Mouse (Mus musculus) olfactory bulb, adult 2 months (tissue): ENCODE measurements around the gene Pla2g6. TPM values are rescaled to one million over a fixed set of nuclear protein-coding genes. Genes with fewer than 3 reads are reported as not detected.
A peak's percentile ranks its signal among the peaks of the same experiment; 100 is the strongest.

Experiments
- H3K27ac ChIP-seq: fragments of 200-500 bp; 2 replicates; pipeline ENCODE4 v1.5.1; 2012; ENCODE audit warnings: low read depth, low read length; ENCODE audit not compliant: insufficient read depth
- H3K4me1 ChIP-seq: fragments of 200-500 bp; 2 replicates; pipeline ENCODE4 v1.6.1; 2012; ENCODE audit warnings: low read length; ENCODE audit not compliant: control insufficient read depth, insufficient read depth
- H3K4me3 ChIP-seq: fragments of 200-500 bp; 2 replicates; pipeline ENCODE4 v1.5.1; 2012; ENCODE audit warnings: mild to moderate bottlenecking, low read depth, low read length, moderate library complexity; ENCODE audit not compliant: insufficient read depth
- CTCF ChIP-seq: fragments of 200-500 bp; IDR thresholded peaks from 2 replicates; pipeline ENCODE4 v1.5.1; 2012; ENCODE audit warnings: low read depth, mild to moderate bottlenecking, low read length, moderate library complexity; ENCODE audit not compliant: insufficient read depth
- POLR2A ChIP-seq: fragments of 200-500 bp; IDR thresholded peaks from 2 replicates; pipeline ENCODE4 v1.6.1; 2012; ENCODE audit warnings: mild to moderate bottlenecking, low read depth, low read length, moderate library complexity; ENCODE audit not compliant: insufficient read depth
- WGBS: fragments of 180-500 bp; shearing (Covaris S2); methylation state at CpG from one replicate; pipeline ENCODE4 v1.1.7; 2018; 5-methylcytosine and 5-hydroxymethylcytosine counted together
- polyA plus RNA-seq: library from polyadenylated mRNA; stranded (reverse); fragments of >200 nt; gene quantifications from 2 replicates; pipeline ENCODE4 v1.2.4, GENCODE M21; 2012; ENCODE audit warnings: low replicate concordance; ENCODE audit not compliant: missing spikeins, insufficient read depth, insufficient read length

The Pla2g6 gene
- polyA plus RNA-seq, 1 experiment: not detected

- WGBS: 71% methylated on average over 10 of the region's 10 CpGs
- H3K4me1 ChIP-seq: peaks cover 13% of the 10 kb centered on the region
Measured at GRCm38 (mm10) chr15:79273020-79273419, 55.2 kb downstream of the Pla2g6 start.

GRCm38 (mm10) chr15:79271124-79271746 lies 57.0 kb downstream of the Pla2g6 start:
- Histone ChIP-seq H3K4me3 (peak overlapping the region; percentile 31), H3K4me1 (peaks cover 13% of the 10 kb centered on the region), H3K27ac (no peak overlapping the region)
- WGBS: 14% methylated on average over 17 of the region's 17 CpGs
- TF ChIP-seq CTCF: peak; percentile 75; the same call in 1 of the 2 replicates
- no peak for TF ChIP-seq POLR2A

More at GRCm38 (mm10) chr15:79273020-79273419, 55.2 kb downstream of the Pla2g6 start:
- Histone ChIP-seq H3K4me3 (no peak overlapping the region), H3K27ac (no peak overlapping the region)
- no peak for TF ChIP-seq POLR2A
- TF ChIP-seq CTCF: no peak

- Histone ChIP-seq H3K4me1 (peaks cover 13% of the 10 kb centered on the region), H3K27ac (no peak overlapping the region), H3K4me3 (peak overlapping the region; percentile 31)
- TF ChIP-seq CTCF (no peak), POLR2A (0 out of 2 replicates have a peak, but pooled peaks have one; percentile 8)
- 2% methylated on average over 33 of the region's 33 CpGs for WGBS
Measured at GRCm38 (mm10) chr15:79270317-79271123, 57.7 kb downstream of the Pla2g6 start.

GRCm38 (mm10) chr15:79268521-79268920 lies 59.7 kb downstream of the Pla2g6 start:
- WGBS: 31% methylated on average over 1 of the region's 1 CpGs
- no peak for TF ChIP-seq CTCF
- TF ChIP-seq POLR2A: no peak
- Histone ChIP-seq H3K4me1 (peaks cover 13% of the 10 kb centered on the region), H3K27ac (no peak overlapping the region), H3K4me3 (no peak overlapping the region)

GRCm38 (mm10) chr15:79265384-79265783 lies 62.8 kb downstream of the Pla2g6 start:
- peaks cover 22% of the 10 kb centered on the region for H3K4me1 ChIP-seq
- WGBS: 83% methylated on average over 4 of the region's 4 CpGs

GRCm38 (mm10) chr15:79263726-79264125 lies 64.5 kb downstream of the Pla2g6 start:
- no peak overlapping the region for H3K27ac ChIP-seq
- H3K4me3 ChIP-seq: no peak overlapping the region
- H3K4me1 ChIP-seq: peaks cover 22% of the 10 kb centered on the region
- TF ChIP-seq CTCF (no peak), POLR2A (no peak)
- WGBS: 93% methylated on average over 6 of the region's 6 CpGs

More at GRCm38 (mm10) chr15:79265384-79265783, 62.8 kb downstream of the Pla2g6 start:
- Histone ChIP-seq H3K4me3 (no peak overlapping the region), H3K27ac (no peak overlapping the region)
- TF ChIP-seq POLR2A: no peak
- TF ChIP-seq CTCF: no peak

GRCm38 (mm10) chr15:79262786-79263309 lies 65.3 kb downstream of the Pla2g6 start:
- 92% methylated on average over 3 of the region's 3 CpGs for WGBS
- TF ChIP-seq CTCF: no peak
- TF ChIP-seq POLR2A: no peak
- Histone ChIP-seq H3K4me3 (no peak overlapping the region), H3K4me1 (peaks cover 22% of the 10 kb centered on the region), H3K27ac (no peak overlapping the region; the same call in 1 of the 2 replicates)

GRCm38 (mm10) chr15:79262375-79262774 lies 65.8 kb downstream of the Pla2g6 start:
- TF ChIP-seq POLR2A (no peak), CTCF (peak; percentile 45; the same call in 1 of the 2 replicates)
- no peak overlapping the region for H3K4me3 ChIP-seq
- H3K27ac ChIP-seq: no peak overlapping the region
- H3K4me1 ChIP-seq: peaks cover 22% of the 10 kb centered on the region
- 19% methylated on average over 13 of the region's 13 CpGs for WGBS

GRCm38 (mm10) chr15:79261757-79262156 lies 66.4 kb downstream of the Pla2g6 start:
- Histone ChIP-seq H3K4me1 (peaks cover 22% of the 10 kb centered on the region), H3K27ac (no peak overlapping the region), H3K4me3 (peak overlapping the region; percentile 88)
- TF ChIP-seq POLR2A: no peak
- no peak for TF ChIP-seq CTCF
- WGBS: under 1% methylated on average over 24 of the region's 28 CpGs
